Mouse (Mus musculus): Measurements from ENCODE around the gene Aqp1. TPM values are rescaled to one million over a fixed set of nuclear protein-coding genes. Genes with fewer than 3 reads are reported as not detected.

Aqp1 gene
- total RNA-seq, 2 experiments from 2014 or later: 745 to 1,033 TPM

DNA sequence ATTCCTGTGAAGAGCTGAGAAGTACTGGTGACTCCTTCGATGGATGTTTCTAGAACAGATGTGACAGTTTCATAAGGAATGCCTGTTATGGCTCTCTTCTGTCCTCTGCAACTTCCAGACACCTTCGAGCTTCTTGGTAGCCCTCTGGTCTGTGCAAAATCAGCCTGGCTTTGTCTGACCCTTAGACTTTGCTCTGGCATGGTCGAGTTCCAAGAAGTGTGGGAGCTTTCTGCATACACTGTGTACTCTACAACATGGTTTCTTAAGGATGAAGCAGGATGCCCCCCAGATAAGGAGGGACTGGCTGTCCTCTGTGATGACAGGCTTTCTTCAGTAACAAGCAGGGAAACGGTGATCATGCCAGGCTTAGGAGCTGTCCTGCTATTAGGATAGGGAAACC, 8.1 kb upstream of the Aqp1 start:
- no peak for ATAC-seq (replicated peaks; ENCODE audit: low FRiP score, poor library complexity, severe bottlenecking)

DNA sequence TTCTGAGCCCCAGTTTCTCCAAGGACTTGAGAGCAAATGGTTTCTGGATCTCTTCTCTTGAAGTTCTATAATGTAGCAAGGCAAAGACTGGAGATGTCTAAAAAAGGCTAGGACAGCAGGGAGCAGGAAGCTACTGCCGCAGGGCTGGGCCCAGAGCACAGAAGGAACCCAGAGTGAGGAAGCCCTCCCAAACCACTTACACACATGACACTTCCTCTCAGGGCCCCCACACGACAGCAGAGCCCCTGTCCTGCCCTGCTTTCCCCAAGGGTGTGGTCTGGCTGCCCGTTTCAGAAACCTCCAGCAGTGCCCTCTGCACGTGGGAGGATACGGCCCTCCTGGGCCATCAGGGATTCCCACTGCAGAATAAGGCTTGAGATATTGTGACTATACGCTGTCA, 4.9 kb upstream of the Aqp1 start:
- ATAC-seq (replicated peaks; ENCODE audit: low FRiP score, poor library complexity, severe bottlenecking): no peak

DNA sequence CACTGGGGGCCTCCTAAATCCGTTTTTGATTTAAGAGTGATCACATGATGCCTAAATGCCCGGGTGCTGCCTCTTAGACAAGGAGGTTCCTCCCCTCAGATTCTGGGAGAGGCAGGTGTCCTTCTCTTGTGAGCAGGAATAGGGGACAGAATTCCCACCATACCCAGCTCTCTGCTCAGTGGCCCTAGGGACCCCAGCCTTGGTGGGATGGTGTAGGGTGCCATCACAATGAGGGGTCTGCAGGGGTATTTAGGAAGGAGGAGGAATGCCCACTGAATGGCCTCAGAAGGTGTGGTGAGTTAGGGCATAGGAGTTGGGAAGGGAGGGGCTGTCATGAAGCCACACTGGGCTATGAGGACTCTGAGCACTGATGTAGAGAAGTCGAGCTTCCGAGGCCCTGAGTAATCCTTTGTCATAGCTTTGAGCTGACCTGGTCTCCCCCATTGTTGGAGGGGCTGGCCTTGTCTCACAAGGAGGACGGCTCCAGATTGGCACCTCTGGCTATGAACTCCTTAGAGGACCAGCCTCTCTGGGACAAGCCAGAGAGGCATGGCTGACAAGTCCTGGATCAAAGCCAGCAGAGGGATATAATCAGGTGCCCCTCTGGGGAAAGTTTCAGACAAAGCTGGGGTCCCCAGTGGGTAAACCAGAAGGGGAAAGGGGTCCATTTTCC, 4.0 kb upstream of the Aqp1 start:
- no peak for ATAC-seq (replicated peaks; ENCODE audit: low FRiP score, poor library complexity, severe bottlenecking)

DNA sequence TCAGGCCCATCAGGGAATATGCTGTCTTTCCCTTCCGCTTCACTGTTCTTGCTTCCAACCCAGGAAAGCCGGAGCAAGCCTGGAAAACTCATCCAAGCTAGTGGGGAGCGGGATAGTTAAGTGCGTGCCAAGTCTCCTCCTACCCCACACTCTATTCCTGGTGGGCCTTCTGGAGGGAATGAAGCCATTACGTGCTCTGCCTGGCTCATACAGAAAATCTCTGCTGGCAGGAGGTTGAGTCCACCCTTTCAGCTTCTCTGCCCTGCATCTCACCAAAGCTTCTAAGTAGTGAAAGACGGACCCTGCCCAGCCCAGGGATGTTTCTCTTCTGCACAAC, 3.5 kb upstream of the Aqp1 start:
- no peak for ATAC-seq (replicated peaks; ENCODE audit: low FRiP score, poor library complexity, severe bottlenecking)

DNA sequence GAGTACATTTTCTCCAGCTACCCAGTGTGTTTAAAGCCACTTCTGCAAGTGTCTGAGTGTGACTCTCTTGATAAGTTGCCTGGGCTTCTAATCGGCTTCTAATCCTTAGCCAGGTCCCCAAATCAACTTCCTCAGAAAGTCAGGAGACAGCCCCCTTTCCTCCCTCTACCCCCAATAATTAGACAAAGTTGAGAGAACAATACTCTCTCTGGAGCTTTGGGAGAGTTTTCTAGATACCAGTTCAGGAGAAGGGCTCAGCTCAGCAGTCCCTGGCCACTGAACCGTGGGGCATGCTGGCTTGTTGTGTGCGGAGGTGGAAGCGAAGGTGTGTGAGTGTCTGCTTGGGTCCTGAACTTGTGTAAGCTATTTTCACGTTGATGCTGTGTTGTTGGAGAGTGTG, 1.0 kb downstream of the Aqp1 start:
- 0 out of 2 replicates have a peak, but pooled peaks have one; percentile 0 for ATAC-seq (replicated peaks; ENCODE audit: low FRiP score, poor library complexity, severe bottlenecking)

DNA sequence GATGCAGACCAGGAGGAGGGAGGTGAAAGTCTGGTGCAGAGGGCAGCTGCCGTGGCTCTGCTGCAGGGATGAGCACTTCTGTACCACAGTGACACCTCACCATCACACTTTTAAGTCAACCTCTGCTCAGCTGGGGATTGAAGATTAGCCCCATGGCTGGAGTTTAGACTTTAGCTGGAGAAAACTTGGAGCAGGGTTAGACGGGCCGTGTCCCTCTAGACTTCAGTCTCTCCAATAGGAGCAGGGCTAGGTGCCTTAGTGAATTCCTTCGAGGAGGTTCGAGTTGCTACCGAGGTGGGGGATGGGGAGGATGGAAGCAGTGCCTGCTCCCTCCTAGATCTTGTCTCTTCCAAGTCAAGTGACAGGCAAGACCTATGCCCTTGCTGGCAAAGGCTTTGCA, 1.8 kb downstream of the Aqp1 start:
- peak; percentile 7; the same call in 1 of the 2 replicates for ATAC-seq (replicated peaks; ENCODE audit: low FRiP score, poor library complexity, severe bottlenecking)

DNA sequence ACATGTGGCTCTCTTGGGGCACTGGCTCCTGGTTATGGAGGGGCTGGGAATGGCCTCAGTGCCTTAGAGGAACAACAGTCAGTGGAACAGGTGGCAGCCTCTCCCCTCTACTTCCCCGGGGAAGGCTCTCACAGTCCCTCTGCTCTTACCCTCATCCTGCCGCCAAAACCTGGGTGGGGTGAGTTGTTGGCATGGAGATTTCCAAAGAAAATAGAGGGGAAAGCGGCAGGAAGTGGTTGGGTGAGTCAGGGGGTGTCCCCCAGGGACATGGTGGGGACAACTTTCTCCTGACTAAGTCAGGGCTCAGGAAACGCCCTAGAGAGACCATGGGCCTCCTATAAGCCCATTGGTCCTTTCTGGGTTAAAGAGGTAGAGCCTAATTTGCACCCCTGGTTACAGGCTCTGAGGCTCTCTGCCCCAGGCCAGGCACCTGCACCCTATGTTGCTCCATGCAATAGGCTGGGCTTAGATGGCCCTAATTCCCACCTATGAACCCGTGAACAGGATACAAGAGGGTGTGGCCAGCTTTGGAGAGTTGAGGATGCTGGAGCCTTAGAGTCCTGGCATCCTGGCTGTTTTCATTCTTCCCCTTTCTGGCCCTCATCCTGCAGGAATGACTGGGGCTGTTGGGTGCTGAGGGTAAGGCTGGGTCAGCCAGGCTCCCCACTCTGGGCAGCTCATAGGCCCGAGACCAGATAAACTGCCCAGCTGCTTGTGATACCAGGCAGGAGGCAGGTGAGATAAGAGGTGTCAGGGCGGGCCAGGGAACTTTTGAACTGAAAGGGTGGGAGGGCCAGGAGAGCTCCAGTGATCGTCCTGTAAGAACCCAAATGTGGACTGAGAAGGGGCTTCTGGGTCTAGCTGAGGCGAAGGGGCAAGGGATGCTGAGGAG, 2.9 kb downstream of the Aqp1 start:
- ATAC-seq (replicated peaks; ENCODE audit: low FRiP score, poor library complexity, severe bottlenecking): peak; percentile 48

DNA sequence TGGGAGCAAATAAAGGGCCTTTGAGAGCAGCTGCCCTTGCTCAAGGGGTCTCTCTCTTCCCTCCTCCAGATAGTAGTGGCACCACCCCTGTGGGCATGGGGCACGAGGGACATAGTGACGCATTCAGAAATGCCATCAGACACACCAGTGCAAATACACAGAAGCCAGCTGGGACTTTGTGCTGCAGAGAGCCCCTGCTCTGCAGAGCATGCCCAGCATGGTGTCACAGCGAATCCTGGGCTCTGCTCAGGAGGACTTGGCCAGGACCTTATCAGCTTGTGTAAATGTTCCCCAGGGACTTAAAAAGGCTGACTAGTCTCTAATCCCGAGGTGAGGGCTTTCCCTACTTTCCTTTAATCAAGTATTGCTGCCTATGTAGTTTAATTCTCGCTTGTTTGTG, 5.5 kb downstream of the Aqp1 start:
- ATAC-seq (replicated peaks; ENCODE audit: low FRiP score, poor library complexity, severe bottlenecking): no peak

DNA sequence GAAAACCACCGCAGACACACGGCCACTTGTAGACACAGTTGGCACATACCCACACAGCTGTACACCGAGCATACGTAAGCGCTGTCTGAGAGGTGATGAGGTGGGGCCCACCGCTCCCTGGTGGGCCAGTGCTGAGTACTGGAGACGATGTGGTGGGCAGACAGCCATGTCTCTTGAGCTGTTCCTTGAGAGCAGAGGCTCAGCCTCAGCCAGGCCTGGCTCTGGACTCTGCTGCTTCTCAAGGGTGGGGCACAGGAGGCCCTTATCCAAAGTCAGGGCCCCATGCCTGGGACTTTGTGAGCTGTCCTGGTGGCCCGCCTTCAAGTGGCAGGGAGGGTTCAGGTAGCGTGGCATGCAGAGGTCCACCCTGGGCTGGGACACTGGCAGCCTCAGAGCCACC, 6.1 kb downstream of the Aqp1 start:
- peak; percentile 12 for ATAC-seq (replicated peaks; ENCODE audit: low FRiP score, poor library complexity, severe bottlenecking)

DNA sequence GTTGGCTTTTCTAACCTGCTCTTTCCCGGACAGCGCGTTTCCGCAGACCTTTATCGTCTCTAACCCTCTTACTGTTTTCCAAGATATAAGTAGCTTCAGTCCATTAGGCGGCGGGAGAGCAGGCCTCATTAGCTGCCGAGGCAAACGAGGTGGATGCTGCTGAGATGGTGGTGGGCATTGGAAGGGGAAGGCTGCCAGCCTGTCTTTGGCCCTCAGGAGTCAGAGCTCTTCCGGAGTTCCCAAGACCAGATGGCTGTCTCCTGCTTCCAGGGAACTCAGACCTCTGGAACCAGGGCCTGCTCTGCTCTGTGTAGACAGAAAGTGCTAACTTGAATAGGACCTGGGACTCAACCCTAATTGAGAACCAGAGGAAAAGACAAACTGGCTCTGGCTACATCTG, 7.2 kb downstream of the Aqp1 start:
- no peak for ATAC-seq (replicated peaks; ENCODE audit: low FRiP score, poor library complexity, severe bottlenecking)

DNA sequence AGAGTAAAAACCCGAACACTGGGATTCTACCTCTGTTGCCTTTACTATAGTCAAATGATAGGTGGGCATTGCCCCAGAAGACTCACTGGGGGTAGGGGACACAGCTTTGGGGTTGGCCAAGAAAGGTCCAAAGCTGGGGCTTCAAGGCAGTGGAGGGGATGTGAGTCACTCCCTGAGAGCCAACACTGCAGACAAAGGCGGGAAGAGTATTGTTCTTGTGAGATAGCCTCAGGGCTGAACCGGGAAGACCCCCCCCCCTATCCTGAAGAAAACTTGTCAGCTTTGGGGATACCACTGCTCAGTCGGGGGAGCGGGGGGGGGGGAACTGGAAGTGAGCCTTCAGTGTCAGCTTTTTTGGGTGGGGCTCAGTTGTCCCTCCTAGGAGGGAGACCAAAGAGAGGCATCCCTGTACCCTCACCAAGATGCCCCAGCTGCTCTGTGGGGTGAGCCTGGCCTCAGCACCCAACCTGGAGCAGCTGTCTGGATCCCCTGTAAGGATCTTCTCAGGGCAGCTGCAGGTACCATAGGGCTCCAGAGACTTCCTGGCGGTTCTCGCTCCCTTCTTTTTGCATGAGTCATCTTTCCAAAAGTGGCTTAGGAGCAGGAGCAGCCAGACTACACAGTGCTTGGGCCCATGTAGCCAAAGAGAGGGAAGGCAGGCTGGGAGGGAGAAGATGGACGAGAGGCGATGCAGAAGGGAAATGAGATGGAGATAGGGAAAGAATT, 8.2 kb downstream of the Aqp1 start:
- ATAC-seq (replicated peaks; ENCODE audit: low FRiP score, poor library complexity, severe bottlenecking): no peak

DNA sequence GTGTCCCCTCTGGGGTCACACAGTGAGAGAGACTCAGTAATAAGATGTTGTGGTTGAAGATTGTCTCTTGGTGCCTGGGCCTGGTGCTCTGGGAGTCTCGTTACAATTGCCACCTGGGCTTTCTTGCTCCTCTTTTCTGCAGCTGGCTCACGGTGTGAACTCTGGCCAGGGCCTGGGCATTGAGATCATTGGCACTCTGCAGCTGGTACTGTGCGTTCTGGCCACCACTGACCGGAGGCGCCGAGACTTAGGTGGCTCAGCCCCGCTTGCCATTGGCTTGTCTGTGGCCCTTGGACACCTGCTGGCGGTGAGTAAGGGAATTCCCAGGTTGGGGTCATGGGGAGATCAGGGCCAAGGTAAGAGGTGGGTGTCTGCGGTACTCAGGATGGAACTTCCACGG, 9.0 kb downstream of the Aqp1 start:
- no peak for ATAC-seq (replicated peaks; ENCODE audit: low FRiP score, poor library complexity, severe bottlenecking)

DNA sequence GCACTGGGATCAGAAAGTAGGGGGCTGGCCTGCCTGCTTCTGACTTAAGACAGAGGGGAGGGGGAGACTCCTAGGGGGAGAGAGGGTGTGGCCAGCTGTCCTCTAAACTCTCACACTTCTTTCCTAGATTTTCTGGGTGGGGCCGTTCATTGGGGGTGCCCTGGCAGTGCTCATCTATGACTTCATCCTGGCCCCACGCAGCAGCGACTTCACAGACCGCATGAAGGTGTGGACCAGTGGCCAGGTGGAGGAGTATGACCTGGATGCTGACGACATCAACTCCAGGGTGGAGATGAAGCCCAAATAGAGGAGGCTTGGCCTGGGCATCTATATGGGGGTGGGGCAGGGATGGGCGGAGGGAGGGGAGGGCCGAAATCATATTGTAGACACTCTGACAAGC, 10.3 kb downstream of the Aqp1 start:
- ATAC-seq (replicated peaks; ENCODE audit: low FRiP score, poor library complexity, severe bottlenecking): no peak

DNA sequence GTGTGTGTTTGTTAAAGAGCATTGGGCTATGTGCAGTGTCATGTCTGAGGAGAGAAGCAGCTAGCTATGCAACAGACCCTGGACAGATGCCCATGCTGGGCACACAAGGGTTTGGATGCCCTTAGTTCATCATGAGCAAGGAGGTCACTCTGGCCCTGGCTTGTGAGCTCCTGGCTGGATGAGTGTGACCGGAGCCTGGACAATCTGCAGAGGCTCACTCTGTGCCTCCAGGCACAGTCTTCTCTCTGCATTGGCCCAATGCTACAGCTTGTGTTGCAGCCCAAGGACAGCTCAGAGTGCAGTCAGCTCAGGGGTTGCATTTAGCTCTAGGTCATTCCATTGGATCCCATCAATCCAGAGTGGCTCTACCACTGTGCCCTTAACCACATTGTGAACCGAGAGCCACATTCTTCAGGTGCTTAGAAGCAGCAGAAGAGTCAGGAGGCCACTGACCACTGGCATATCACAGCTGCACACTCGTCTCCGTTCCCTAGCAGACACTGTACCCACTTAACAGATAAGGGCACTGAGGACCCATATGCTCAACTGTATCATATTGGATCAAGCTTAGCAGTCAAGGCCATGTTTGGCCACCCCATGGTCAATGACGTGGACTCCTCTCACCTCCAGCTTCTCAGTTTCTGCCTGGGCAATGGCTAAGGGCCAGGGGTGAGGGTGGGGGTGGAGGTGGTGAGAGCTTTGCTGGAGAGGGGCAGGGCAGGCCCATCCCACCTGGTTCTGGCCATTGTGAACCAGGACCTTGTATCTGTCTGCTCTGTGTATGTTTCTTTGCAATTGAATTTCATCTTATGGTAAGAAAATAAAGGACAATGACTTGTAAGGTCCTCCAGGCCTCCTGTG, 11.7 kb downstream of the Aqp1 start:
- ATAC-seq (replicated peaks; ENCODE audit: low FRiP score, poor library complexity, severe bottlenecking): peak; percentile 33

DNA sequence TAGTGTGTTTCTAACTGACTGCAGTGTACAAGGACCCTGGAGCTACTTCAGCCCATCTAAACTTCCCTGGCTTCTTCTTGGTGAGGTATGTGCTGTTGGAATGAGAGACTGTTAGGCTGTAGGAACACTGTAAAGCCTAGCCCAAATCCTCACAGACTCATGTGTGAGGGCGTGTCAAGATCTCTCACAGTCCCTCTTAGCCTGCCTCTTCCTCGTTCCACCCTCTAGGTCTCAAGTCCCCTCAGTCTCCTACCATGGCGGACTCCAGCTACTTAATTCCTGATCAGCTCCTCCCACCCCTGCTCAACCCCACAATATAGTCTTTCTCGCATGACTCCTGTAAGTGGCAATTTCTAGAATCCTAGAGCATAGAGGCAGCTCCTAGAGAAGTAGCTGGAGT, 13.0 kb downstream of the Aqp1 start:
- peak; percentile 15 for ATAC-seq (replicated peaks; ENCODE audit: low FRiP score, poor library complexity, severe bottlenecking)

DNA sequence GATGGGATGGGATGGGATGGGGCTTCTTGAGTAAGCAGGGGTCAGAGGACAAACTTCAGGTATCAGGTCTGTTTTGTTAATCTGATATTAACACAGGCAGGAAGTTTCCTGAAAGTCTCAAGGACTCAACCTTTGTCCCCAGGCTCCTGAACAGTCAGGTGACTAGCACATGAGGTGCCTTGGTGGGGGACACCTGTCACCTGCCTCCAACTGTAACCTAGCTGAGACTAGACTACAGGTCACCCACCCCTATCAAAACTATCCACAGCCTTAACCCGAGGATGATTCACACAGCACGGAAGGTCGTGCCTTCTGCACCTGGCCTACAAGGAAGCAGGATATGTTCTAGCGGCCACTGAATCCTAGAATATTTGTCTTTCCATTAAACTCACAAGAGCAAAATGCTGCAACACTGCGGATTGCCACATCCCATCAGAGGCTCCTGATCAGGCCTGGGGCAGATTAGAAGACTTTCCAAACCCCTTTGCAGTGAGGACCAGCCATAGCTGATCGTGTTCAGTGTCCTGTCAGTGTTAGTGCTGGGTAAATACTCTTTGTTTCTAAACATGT, 14.2 kb downstream of the Aqp1 start:
- ATAC-seq (replicated peaks; ENCODE audit: low FRiP score, poor library complexity, severe bottlenecking): no peak

DNA sequence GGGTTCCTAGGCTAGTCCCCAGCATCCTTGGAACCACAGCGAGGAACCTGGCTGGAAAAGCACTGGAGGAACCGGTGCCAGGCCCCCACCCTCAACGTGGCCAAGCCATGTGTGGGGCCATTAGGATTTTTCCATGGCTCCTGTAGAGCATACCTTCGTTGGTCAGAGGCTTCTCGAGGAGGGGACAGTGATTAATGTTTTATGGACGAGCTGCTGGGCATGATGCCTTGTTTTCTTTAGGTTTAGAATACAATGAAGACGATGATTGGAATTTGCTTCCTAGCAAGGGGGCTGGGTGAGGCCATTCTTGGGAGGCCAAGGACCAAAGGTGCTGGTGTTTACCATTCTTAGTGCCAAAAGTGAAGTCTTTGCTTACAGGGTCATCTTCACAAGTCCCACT, 15.5 kb downstream of the Aqp1 start:
- ATAC-seq (replicated peaks; ENCODE audit: low FRiP score, poor library complexity, severe bottlenecking): no peak

DNA sequence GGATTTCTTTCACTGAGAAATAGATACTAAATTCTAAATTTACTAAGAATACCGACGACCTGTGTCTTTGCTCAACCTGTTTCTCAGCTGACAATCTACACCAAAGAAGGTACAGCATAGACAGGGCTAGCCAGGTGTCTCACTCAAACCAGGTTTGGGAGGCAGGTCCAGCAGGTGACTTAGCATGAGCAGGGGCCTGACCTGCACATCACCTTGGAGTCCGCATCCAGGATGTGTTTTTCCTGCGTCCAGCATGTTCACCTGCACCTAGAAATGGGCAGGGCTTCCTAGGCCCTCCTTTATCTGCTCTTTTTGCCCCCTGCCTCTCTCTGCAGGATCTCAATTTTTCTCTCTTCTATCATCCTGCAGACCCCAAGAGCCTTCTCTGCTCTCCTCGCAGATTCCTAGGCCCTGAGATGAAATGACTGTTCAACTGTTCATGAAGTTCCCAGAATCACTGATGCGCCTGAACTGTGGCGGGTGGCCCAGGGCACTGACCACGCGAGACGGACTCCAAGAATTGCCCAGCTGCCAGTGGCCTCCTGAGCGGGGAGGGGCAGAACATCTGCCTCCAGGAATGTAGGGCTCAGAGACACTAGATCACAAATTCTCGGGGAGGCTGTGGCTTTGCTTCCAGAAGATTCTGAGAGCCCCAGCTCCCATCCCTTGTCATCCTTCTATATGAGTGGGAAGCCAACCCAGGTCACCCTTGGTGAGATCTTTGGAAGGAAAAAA, 17.6 kb downstream of the Aqp1 start:
- ATAC-seq (replicated peaks; ENCODE audit: low FRiP score, poor library complexity, severe bottlenecking): no peak
